Mouse (Mus musculus) E14TG2a.4 (cell line): ENCODE data around the gene Tstd1.
A peak's percentile ranks its signal among the peaks of the same experiment; 100 is the strongest.

ENCODE experiments used
- H3K27me3 ChIP-seq: 2 replicates; pipeline ENCODE4 v1.6.1; 2014; ENCODE audit warnings: low read length, control low read depth; ENCODE audit not compliant: insufficient read depth
- H3K36me3 ChIP-seq: 2 replicates; pipeline ENCODE4 v1.6.1; 2014; ENCODE audit warnings: low read length, control low read depth; ENCODE audit not compliant: insufficient read depth
- H3K4me1 ChIP-seq: replicated peaks from 2 replicates; pipeline ENCODE4 v1.6.1; 2014; ENCODE audit warnings: low read depth, low read length, control low read depth
- H3K4me3 ChIP-seq: replicated peaks from 2 replicates; pipeline ENCODE4 v1.5.1; 2014; ENCODE audit warnings: mild to moderate bottlenecking, low read length
- H3K9me3 ChIP-seq: 2 replicates; pipeline ENCODE4 v1.6.1; 2014; ENCODE audit warnings: low read length, control low read depth
- CTCF ChIP-seq: conservative IDR thresholded peaks from 2 replicates; pipeline ENCODE4 v1.5.1; 2014; ENCODE audit warnings: low read length
- NANOG ChIP-seq: IDR thresholded peaks from 2 replicates; pipeline ENCODE4 v1.6.1; 2014; ENCODE audit warnings: borderline replicate concordance, low read length, mixed read lengths
- POU5F1 ChIP-seq: IDR thresholded peaks from 2 replicates; pipeline ENCODE4 v1.6.1; 2014; ENCODE audit warnings: low read length, borderline replicate concordance

Tstd1 gene

GRCm38 (mm10) chr1:171424638-171425037, 6.0 kb downstream of the Tstd1 start:
- H3K9me3 ChIP-seq, result no peaks in the 10 kb centered on the region
- no peak for TF ChIP-seq CTCF
- TF ChIP-seq NANOG, result no peak
- no peak for TF ChIP-seq POU5F1
- H3K27me3 ChIP-seq, result no peaks in the 10 kb centered on the region
- no peak overlapping the region for H3K4me3 ChIP-seq
- peaks cover 20% of the 10 kb centered on the region for H3K36me3 ChIP-seq
- H3K4me1 ChIP-seq, result peaks cover 47% of the 10 kb centered on the region

- no peak for TF ChIP-seq CTCF
- no peak for TF ChIP-seq NANOG
- no peak for TF ChIP-seq POU5F1
- H3K4me1 ChIP-seq, result peaks cover 42% of the 10 kb centered on the region
These were observed 6.5 kb downstream of the Tstd1 start for GRCm38 (mm10) chr1:171425126-171425525.

GRCm38 (mm10) chr1:171432158-171432557, 13.5 kb downstream of the Tstd1 start:
- TF ChIP-seq NANOG (no peak), POU5F1 (no peak), CTCF (no peak)
- Histone ChIP-seq H3K36me3 (no peaks in the 10 kb centered on the region), H3K4me3 (no peak overlapping the region), H3K4me1 (peaks cover 21% of the 10 kb centered on the region), H3K27me3 (no peaks in the 10 kb centered on the region), H3K9me3 (no peaks in the 10 kb centered on the region)

More at GRCm38 (mm10) chr1:171425126-171425525, 6.5 kb downstream of the Tstd1 start:
- H3K9me3 ChIP-seq, result no peaks in the 10 kb centered on the region
- H3K36me3 ChIP-seq, result peaks cover 15% of the 10 kb centered on the region
- no peaks in the 10 kb centered on the region for H3K27me3 ChIP-seq
- H3K4me3 ChIP-seq, result no peak overlapping the region

DNA sequence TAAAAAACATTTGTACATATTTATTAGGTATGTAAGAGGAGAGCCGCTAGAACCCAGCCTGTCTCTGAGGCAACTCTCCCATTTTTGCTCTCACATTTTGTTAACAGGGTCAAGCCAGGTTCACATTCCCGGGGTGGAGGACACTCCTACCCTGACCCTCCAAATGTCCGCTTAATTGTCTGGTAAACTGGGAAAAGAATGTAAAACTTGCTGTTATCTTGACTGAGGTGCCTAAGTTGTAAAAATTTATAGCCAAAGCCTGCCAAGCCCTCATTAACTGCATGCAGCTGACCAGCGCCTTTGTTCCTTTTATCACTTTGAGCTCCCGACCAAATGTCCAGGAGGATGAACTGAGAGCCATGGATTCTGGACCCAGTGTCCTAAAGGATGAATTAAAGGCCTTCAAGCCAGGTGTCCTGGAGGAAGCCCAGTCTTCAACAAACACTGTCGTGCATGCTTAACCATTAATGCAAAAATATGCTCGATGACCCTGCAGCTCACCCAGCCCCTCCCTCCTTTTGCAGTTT, 16.7 kb downstream of the Tstd1 start:
- peaks cover 4% of the 10 kb centered on the region; the same call in 1 of the 2 replicates for H3K36me3 ChIP-seq
- no peaks in the 10 kb centered on the region for H3K9me3 ChIP-seq
- peaks cover 35% of the 10 kb centered on the region for H3K4me1 ChIP-seq
- no peak for TF ChIP-seq NANOG
- no peak for TF ChIP-seq CTCF
- TF ChIP-seq POU5F1, result no peak
- H3K27me3 ChIP-seq, result no peaks in the 10 kb centered on the region
- H3K4me3 ChIP-seq, result no peak overlapping the region

DNA sequence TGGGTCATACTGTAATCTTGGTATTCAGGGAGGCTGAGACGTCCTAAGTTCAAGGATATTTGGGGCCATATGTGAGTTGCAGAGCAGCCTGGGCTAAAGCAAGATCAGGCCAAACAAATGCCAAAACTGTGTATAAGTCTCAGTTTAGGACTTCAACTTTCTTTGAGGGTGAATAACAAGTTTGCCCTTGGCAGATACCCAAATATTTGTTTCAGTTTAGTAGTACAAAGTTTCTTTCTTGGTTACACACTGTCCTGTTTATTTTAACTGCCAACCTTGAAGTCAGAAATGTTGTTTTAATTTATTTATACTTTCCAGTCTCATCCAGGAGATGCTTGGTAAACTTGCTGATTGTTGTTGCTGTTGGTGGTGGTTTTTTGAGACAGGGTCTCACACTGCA, 17.3 kb downstream of the Tstd1 start:
- no peaks in the 10 kb centered on the region for H3K9me3 ChIP-seq
- TF ChIP-seq CTCF (no peak), POU5F1 (no peak), NANOG (no peak)
- peaks cover 4% of the 10 kb centered on the region; the same call in 1 of the 2 replicates for H3K36me3 ChIP-seq
- no peak overlapping the region for H3K4me3 ChIP-seq
- peaks cover 42% of the 10 kb centered on the region for H3K4me1 ChIP-seq
- no peaks in the 10 kb centered on the region for H3K27me3 ChIP-seq

DNA sequence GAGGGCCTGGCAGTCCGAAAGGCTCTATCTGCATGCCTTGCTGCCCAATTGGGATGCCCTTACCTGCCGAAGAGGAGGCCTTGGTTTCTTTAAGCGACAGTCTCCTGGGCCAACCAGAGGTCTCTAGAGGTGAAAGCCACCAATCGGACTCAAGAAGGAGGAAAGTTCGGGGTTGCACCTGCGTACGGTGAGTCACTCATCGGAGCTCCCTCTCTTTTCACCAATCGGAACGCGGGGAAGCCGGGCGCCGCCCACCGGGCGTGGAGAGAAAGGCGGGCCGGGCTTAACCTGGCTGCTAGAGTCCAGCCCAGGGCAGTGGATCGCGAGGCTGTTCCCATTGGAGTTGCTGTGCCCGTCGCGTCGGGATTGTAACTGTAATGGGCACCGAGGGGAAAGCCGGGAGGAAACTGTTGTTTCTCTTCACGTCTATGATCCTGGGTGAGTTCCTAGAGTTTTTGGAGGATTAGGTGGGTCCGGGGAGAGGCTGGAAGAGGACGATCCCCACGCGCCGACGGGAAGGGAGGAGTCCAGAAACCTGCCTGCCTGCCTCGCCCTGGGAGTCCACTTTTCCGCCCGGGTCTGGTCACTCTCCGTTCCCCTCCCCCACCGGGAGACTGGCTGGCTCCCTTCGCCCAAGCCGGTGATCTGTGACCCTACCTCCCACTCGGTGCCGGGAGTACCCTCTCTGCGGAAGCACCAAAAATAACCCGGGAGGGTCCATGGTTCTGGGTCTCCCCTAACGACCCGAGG, 18.8 kb downstream of the Tstd1 start, which contains the start of gene F11r:
Gene F11r (plus strand): TSS at position 272 of the 750 bp plus-strand sequence.
- Histone ChIP-seq H3K27me3 (no peaks in the 10 kb centered on the region), H3K9me3 (no peaks in the 10 kb centered on the region), H3K4me3 (peak within 1 kb of the TSS; percentile 96), H3K4me1 (peaks cover 56% of the 10 kb centered on the region), H3K36me3 (peaks cover 4% of the 10 kb centered on the region; the same call in 1 of the 2 replicates)
- TF ChIP-seq POU5F1 (no peak), CTCF (no peak), NANOG (no peak)

DNA sequence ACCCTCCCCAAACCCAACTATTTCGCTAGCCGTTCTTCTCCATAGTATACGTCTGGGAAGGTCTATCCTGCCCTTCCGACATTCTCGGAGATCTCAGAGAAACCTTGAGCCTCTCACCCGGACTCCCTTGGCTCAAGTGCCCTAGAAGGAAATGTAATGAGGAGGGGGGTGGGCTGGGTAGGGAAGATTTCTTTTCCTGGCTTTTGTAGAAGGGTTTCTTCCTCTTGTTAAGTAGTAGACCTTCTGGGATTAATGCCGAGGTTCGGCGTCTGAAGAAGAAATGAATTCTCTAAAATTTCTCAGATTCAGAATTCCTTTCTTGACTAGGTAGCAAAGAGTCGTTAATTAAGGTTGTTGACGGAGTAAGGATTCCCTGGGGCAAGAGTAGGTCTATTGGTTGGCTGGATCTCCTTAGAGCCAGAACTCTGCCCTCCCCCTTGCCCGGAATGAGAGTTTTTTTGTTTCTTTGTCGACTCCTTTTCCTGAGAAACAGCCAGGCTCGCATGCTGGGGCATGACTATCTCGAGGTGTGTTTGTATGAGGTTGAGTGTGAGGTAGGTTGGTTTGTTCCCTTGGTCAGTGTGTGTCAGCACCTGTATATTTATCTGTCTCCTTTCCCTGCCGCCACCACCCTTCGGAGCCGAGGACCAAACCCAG, 19.5 kb downstream of the Tstd1 start:
- Histone ChIP-seq H3K4me3 (peak overlapping the region; percentile 96), H3K9me3 (no peaks in the 10 kb centered on the region), H3K4me1 (peaks cover 63% of the 10 kb centered on the region), H3K27me3 (no peaks in the 10 kb centered on the region), H3K36me3 (peaks cover 4% of the 10 kb centered on the region; the same call in 1 of the 2 replicates)
- TF ChIP-seq POU5F1 (no peak), NANOG (no peak), CTCF (no peak)

DNA sequence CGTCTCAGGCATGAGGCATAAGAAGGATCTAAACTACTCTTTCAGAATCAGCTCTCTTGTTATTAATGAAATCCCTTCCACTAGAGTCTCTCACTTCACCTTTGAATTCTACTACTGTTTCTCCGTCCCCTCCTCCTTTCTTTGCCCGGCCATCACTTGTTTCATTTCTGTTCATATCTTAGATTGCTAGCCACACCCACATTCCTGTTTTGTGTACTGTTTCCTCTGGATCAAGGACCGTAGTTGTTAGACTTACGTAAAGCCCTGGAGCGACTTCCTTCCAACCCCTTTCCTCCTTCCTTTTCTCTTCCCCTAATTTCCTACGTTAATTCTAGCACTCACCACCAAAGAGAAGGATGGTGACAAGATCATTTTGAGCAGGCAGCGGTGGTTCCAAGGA, 20.4 kb downstream of the Tstd1 start:
- H3K36me3 ChIP-seq, result peaks cover 5% of the 10 kb centered on the region; the same call in 1 of the 2 replicates
- H3K4me3 ChIP-seq, result peak overlapping the region; percentile 96
- H3K4me1 ChIP-seq, result peaks cover 70% of the 10 kb centered on the region
- no peaks in the 10 kb centered on the region for H3K27me3 ChIP-seq
- H3K9me3 ChIP-seq, result peaks cover 6% of the 10 kb centered on the region
- no peak for TF ChIP-seq CTCF
- TF ChIP-seq NANOG, result no peak
- no peak for TF ChIP-seq POU5F1
